Mouse (Mus musculus): ENCODE measurements around the gene C1rb. TPM values are rescaled to one million over a fixed set of nuclear protein-coding genes. Genes with fewer than 3 reads are reported as not detected.
"Not testable (repeated sequence)": the region's sequence is repeated elsewhere in the genome, so short reads cannot be mapped to it uniquely, and the experiment has no call there.

The C1rb gene
- polyA plus RNA-seq, 1 experiment from 2014 or later: not detected

DNA sequence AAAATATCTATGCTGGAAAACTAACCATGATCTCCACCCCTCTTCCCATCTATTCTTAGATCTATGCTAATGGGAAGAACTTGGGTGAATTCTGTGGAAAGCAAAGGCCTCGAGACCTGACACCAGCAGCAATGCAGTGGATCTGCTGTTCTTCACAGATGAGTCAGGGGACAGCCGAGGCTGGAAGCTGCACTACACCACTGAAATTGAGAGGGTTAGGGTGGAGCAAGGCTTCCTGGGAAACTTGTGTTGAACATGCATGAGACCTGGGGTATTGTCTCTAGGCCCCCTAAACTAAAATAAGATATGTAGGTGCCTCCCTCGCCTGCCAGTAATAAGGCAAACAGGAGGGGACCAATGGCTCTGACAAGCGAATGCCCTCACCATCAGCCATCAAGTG, 8.9 kb upstream of the C1rb start:
- not testable (repeated sequence) for H3K9ac ChIP-seq; ATAC-seq (ENCODE audit: low FRiP score); H3K27ac ChIP-seq; H3K4me2 ChIP-seq (replicated peaks); H3K4me1 ChIP-seq; H3K9me3 ChIP-seq (replicated peaks); H3K4me3 ChIP-seq; H3K36me3 ChIP-seq; H3K27me3 ChIP-seq
- whole genome bisulfite sequencing: 81% methylated on average over 4 of the region's 4 CpGs

DNA sequence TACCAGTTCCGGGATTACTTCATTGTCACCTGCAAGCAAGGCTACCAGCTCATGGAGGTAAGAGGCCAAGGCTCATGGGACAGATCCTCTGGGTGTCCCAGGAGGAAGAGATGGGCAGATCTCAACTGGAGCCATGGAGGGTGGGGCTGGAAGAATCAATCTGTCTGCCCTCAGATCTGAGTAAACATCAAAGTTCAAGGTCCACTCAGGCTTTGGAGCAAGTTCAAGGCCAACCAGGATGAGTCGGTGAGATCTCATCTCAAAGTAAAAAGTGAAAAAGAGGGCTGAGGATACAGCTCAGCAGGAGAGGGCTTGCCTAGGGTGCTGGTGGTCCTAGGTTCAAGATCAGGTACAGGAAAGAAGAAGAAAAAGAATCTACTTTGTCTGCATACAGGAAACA, 8.5 kb upstream of the C1rb start:
- not testable (repeated sequence) for H3K9ac ChIP-seq; H3K36me3 ChIP-seq; H3K4me3 ChIP-seq; H3K4me1 ChIP-seq; H3K27ac ChIP-seq; H3K4me2 ChIP-seq (replicated peaks); H3K27me3 ChIP-seq; H3K9me3 ChIP-seq (replicated peaks); ATAC-seq (ENCODE audit: low FRiP score)
- 92% methylated on average over 2 of the region's 2 CpGs for WGBS

DNA sequence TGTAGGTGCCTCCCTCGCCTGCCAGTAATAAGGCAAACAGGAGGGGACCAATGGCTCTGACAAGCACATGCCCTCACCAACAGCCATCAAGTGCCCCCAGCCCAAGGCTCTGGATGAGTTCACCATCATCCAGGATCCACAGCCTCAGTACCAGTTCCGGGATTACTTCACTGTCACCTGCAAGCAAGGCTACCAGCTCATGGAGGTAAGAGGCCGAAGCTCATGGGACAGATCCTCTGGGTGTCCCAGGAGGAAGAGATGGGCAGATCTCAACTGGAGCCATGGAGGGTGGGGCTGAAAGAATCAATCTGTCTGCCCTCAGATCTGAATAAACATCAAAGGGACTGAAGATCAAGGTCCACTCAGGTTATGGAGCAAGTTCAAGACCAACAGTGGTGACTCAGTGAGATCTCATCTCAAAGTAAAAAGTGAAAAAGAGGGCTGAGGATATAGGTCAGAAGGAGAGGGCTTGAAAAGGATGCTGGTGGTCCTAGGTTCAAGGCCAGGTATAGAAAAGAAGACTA, 5.1 kb downstream of the C1rb start:
- H3K27ac ChIP-seq; H3K4me2 ChIP-seq (replicated peaks); H3K4me3 ChIP-seq; H3K9me3 ChIP-seq (replicated peaks); H3K36me3 ChIP-seq; H3K27me3 ChIP-seq; H3K4me1 ChIP-seq; H3K9ac ChIP-seq; ATAC-seq (ENCODE audit: low FRiP score): not testable (repeated sequence)
- WGBS: 85% methylated on average over 3 of the region's 3 CpGs

DNA sequence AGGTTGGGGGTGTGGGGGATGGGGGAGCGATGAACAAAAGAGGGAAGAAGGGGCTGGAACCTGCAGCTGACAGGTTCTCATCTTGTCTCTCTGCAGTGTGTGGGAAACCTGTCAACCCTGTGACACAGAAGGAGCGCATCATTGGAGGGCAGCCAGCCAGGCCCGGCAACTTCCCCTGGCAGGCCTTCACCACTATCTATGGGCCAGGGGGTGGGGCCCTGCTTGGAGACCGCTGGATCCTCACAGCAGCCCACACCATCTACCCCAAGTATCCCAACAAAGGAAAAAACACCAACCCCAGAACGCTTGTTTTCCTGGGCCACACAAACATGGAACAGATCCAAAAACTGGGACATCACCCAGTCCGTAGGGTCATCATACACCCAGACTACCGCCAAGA, 10.1 kb downstream of the C1rb start:
- not testable (repeated sequence) for H3K27me3 ChIP-seq; H3K9me3 ChIP-seq (replicated peaks); ATAC-seq (ENCODE audit: low FRiP score); H3K36me3 ChIP-seq; H3K9ac ChIP-seq; H3K4me2 ChIP-seq (replicated peaks); H3K27ac ChIP-seq; H3K4me1 ChIP-seq; H3K4me3 ChIP-seq
- WGBS: 94% methylated on average over 7 of the region's 7 CpGs

DNA sequence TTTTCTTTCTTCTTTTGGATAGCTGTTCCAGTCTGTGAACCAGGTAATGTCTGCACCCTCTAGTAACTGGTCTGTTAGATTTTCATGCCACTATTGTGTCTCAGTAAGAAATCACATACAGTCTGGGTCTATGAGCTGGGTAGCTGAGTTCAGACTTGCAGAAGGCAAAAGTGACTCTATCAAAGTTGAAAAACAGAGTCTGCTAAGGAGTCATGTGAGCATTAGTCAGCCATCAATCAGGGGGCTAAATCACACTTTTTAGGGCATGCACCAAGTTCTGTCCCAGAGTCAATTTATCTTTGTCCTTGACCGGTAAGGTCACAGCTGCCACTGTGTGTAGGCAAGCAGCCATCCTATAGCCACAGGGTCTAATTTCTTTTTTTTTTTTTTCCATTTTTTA, 12.1 kb downstream of the C1rb start:
- Histone ChIP-seq H3K9ac (no peak overlapping the region), H3K9me3 (replicated peaks) (no peaks in the 10 kb centered on the region), H3K4me1 (no peaks in the 10 kb centered on the region), H3K27me3 (no peaks in the 10 kb centered on the region), H3K36me3 (no peaks in the 10 kb centered on the region), H3K4me3 (no peak overlapping the region), H3K27ac (no peak overlapping the region), H3K4me2 (replicated peaks) (no peak overlapping the region)
- ATAC-seq (ENCODE audit: low FRiP score): no peak
- WGBS: 82% methylated on average over 1 of the region's 1 CpGs

GRCm38 (mm10) chr6:124584935-124585334, 14.8 kb downstream of the C1rb start:
- Histone ChIP-seq H3K4me1 (no peaks in the 10 kb centered on the region), H3K27me3 (no peaks in the 10 kb centered on the region), H3K4me2 (replicated peaks) (no peak overlapping the region), H3K9me3 (replicated peaks) (no peaks in the 10 kb centered on the region), H3K4me3 (no peak overlapping the region), H3K27ac (no peak overlapping the region), H3K9ac (no peak overlapping the region), H3K36me3 (no peaks in the 10 kb centered on the region)
- 85% methylated on average over 3 of the region's 3 CpGs for WGBS
- no peak for ATAC-seq (ENCODE audit: low FRiP score)

- Histone ChIP-seq H3K27me3 (no peaks in the 10 kb centered on the region), H3K36me3 (no peaks in the 10 kb centered on the region), H3K27ac (no peak overlapping the region), H3K4me3 (no peak overlapping the region), H3K9me3 (replicated peaks) (no peaks in the 10 kb centered on the region), H3K9ac (no peak overlapping the region), H3K4me2 (replicated peaks) (no peak overlapping the region), H3K4me1 (no peaks in the 10 kb centered on the region)
- ATAC-seq (ENCODE audit: low FRiP score): no peak
- 86% methylated on average over 3 of the region's 3 CpGs for WGBS
These were observed 15.7 kb downstream of the C1rb start for GRCm38 (mm10) chr6:124585761-124586160.

- Histone ChIP-seq H3K9ac (no peak overlapping the region), H3K36me3 (no peaks in the 10 kb centered on the region), H3K4me2 (replicated peaks) (no peak overlapping the region), H3K27me3 (no peaks in the 10 kb centered on the region), H3K4me3 (no peak overlapping the region), H3K27ac (no peak overlapping the region), H3K4me1 (no peaks in the 10 kb centered on the region), H3K9me3 (replicated peaks) (no peaks in the 10 kb centered on the region)
- ATAC-seq (ENCODE audit: low FRiP score): no peak
- 84% methylated on average over 4 of the region's 4 CpGs for WGBS
These were observed 16.2 kb downstream of the C1rb start for GRCm38 (mm10) chr6:124586266-124586665.

DNA sequence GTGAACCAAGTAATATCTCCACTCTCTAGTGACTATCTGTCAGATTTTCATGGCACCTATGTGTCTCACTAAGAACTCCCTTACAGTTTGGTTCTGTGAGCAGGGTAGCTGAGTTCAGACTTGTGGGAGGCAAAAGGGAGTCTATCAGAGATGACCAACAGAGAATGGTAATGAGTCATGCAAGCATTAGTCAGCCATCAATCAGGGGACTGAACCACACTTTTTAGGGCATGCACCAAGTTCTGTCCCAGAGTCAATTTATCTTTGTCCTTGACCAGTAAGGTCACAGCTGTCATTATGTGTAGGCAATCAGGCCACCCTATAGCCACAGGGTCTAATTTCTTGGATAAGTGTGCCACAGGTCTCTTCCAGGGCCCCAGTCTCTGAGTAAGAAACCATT, 18.7 kb downstream of the C1rb start:
- H3K4me2 ChIP-seq (replicated peaks): no peak overlapping the region
- no peak overlapping the region for H3K27ac ChIP-seq
- no peak overlapping the region for H3K9ac ChIP-seq

DNA sequence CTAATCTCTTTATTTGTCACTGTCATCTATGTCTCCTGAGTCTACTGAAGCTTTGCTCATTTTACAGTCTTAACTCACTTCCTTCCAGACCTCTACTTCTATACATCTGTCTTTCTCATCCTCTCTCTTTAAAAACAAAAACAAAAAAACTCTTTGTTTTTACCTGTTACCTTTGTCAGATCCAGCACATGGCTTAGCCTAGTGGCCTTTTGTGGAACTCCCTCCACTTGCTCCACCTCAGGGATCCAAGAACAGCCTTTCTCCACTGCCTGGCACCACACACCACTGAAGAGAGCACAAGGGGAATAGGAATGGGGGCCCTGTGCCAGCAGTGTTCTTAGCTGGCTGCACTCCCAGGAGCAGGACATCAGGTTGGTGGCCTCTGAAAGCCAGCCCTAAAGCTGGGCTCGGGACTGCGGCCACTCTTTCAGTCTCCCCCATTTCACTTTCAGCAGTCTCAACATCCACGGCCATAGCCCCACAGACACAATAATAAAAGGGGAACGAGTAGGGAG, 22.1 kb downstream of the C1rb start:
- H3K4me2 ChIP-seq (replicated peaks): no peak overlapping the region
- H3K4me1 ChIP-seq: no peaks in the 10 kb centered on the region
- no peak for ATAC-seq (ENCODE audit: low FRiP score)
- no peak overlapping the region for H3K9ac ChIP-seq
- H3K27me3 ChIP-seq: no peaks in the 10 kb centered on the region
- no peaks in the 10 kb centered on the region for H3K36me3 ChIP-seq
- H3K9me3 ChIP-seq (replicated peaks): peaks cover 3% of the 10 kb centered on the region; the same call in 1 of the 2 replicates
- no peak overlapping the region for H3K4me3 ChIP-seq
- no peak overlapping the region for H3K27ac ChIP-seq
- WGBS: 87% methylated on average over 4 of the region's 4 CpGs

More for the DNA sequence above, 18.7 kb downstream of the C1rb start:
- H3K4me3 ChIP-seq: no peak overlapping the region
- no peaks in the 10 kb centered on the region for H3K27me3 ChIP-seq
- no peaks in the 10 kb centered on the region for H3K36me3 ChIP-seq
- no peaks in the 10 kb centered on the region for H3K9me3 ChIP-seq (replicated peaks)
- no peak for ATAC-seq (ENCODE audit: low FRiP score)
- no peaks in the 10 kb centered on the region for H3K4me1 ChIP-seq

DNA sequence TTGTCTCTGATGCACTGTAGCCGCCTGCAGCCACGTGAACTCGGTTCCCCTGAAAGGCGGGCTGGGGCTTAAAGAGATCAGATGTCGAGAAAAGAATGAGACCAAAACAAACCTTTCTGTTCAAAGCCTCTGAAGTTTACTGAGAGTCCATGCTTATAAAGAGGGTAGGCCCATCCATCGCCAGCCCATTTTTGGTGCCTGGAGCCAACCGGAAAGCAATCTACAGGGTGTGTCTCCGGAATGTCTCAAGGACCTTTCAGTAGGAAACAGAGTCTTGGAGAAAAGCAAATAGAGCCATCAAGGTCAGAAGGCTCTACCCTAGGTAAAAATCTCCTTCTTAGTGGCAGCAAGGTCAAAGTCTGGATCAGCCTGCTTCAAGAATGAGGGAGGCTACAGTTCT, 23.0 kb downstream of the C1rb start:
- 74% methylated on average over 8 of the region's 8 CpGs for WGBS

GRCm38 (mm10) chr6:124602031-124602430, 31.9 kb downstream of the C1rb start:
- Histone ChIP-seq H3K4me3 (no peak overlapping the region), H3K4me2 (replicated peaks) (no peak overlapping the region), H3K36me3 (no peaks in the 10 kb centered on the region), H3K9ac (no peak overlapping the region), H3K4me1 (no peaks in the 10 kb centered on the region), H3K9me3 (replicated peaks) (peaks cover 4% of the 10 kb centered on the region; the same call in 1 of the 2 replicates), H3K27me3 (no peaks in the 10 kb centered on the region), H3K27ac (no peak overlapping the region)
- WGBS: 93% methylated on average over 4 of the region's 4 CpGs
- ATAC-seq (ENCODE audit: low FRiP score): no peak

More for the DNA sequence above, 23.0 kb downstream of the C1rb start:
- no peak overlapping the region for H3K27ac ChIP-seq
- no peak overlapping the region for H3K4me3 ChIP-seq
- no peak for ATAC-seq (ENCODE audit: low FRiP score)
- H3K4me1 ChIP-seq: no peaks in the 10 kb centered on the region
- H3K36me3 ChIP-seq: no peaks in the 10 kb centered on the region
- H3K9me3 ChIP-seq (replicated peaks): peaks cover 3% of the 10 kb centered on the region; the same call in 1 of the 2 replicates
- no peaks in the 10 kb centered on the region for H3K27me3 ChIP-seq
- no peak overlapping the region for H3K9ac ChIP-seq
- no peak overlapping the region for H3K4me2 ChIP-seq (replicated peaks)

GRCm38 (mm10) chr6:124625612-124626011, 55.5 kb downstream of the C1rb start:
- no peak overlapping the region for H3K4me3 ChIP-seq
- WGBS: 90% methylated on average over 13 of the region's 13 CpGs
- no peaks in the 10 kb centered on the region for H3K36me3 ChIP-seq
- H3K9me3 ChIP-seq (replicated peaks): no peaks in the 10 kb centered on the region
- no peak overlapping the region for H3K27ac ChIP-seq
- no peak for ATAC-seq (ENCODE audit: low FRiP score)
- H3K9ac ChIP-seq: no peak overlapping the region
- H3K27me3 ChIP-seq: no peaks in the 10 kb centered on the region
- no peak overlapping the region for H3K4me2 ChIP-seq (replicated peaks)
- no peaks in the 10 kb centered on the region for H3K4me1 ChIP-seq

All from hindbrain, embryonic 12.5 days (tissue).